Mouse (Mus musculus): Measurements from ENCODE around the gene Rnf146. TPM values are rescaled to one million over a fixed set of nuclear protein-coding genes. Genes with fewer than 3 reads are reported as not detected.

Gene Rnf146
- polyA plus RNA-seq, 1 experiment: 30.0 TPM

GRCm38 (mm10) chr10:29313064-29313638 is 49.1 kb downstream of the Rnf146 start, which contains the start of gene Echdc1:
TSS of gene Echdc1 (plus strand) at chr10:29313166.
- Histone ChIP-seq H3K4me1 (ENCODE audit: control insufficient read depth, insufficient read depth, low read length) (no peaks in the 10 kb centered on the region), H3K4me3 (replicated peaks; ENCODE audit: control insufficient read depth, low read depth, low read length) (peak within 1 kb of the TSS; percentile 90), H3K27ac (ENCODE audit: control insufficient read depth, insufficient read depth, low read depth, low read length, poor library complexity) (peak within 1 kb of the TSS; percentile 80)
- TF ChIP-seq POLR2A (IDR thresholded peaks at IDR 0.05; ENCODE audit: borderline replicate concordance, control insufficient read depth, low read depth, low read length) (peak; percentile 51; the same call in 1 of the 2 replicates), CTCF (IDR thresholded peaks at IDR 0.05; ENCODE audit: control insufficient read depth, insufficient read depth, low read length) (peak; percentile 93)
- WGBS: under 1% methylated on average over 44 of the region's 49 CpGs

DNA sequence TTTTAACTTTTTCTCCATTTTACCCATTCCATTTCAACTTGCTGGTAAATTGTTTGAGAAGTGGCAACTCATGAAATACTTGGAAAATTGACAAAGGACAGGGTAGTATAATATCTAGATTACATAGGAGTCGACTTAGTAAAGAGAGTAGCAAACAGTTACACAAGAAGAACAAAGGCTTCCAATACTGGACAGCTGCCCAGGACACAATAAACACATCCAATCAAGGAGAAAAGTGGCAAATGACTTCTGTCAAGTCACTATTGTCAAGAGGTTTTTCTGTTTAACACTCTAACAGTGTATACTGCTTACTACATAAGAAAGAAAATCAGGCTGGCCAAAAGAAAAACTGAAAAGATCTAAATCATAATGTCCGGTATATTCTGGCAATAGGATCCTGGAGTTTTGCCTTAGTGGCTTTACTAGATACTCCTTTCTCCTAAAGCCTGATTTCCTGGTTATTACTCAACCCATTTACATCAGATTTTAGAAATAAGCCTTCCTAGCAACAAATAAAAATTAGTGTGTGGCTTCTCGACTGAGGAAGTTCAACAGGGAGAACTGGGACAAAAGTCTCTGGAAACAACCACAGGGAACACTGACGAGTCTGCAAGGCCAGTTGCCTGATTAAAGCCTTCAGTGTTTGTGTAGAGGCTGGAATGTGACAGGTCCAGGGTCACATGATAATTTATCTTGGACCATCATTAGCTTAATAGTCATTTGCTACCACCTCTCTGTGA is 50.6 kb downstream of the Rnf146 start:
- Histone ChIP-seq H3K27ac (ENCODE audit: control insufficient read depth, insufficient read depth, low read depth, low read length, poor library complexity) (no peak overlapping the region), H3K4me3 (replicated peaks; ENCODE audit: control insufficient read depth, low read depth, low read length) (no peak overlapping the region), H3K4me1 (ENCODE audit: control insufficient read depth, insufficient read depth, low read length) (no peaks in the 10 kb centered on the region)
- WGBS: 77% methylated on average over 4 of the region's 4 CpGs
- TF ChIP-seq POLR2A (IDR thresholded peaks at IDR 0.05; ENCODE audit: borderline replicate concordance, control insufficient read depth, low read depth, low read length) (no peak), CTCF (IDR thresholded peaks at IDR 0.05; ENCODE audit: control insufficient read depth, insufficient read depth, low read length) (no peak)

DNA sequence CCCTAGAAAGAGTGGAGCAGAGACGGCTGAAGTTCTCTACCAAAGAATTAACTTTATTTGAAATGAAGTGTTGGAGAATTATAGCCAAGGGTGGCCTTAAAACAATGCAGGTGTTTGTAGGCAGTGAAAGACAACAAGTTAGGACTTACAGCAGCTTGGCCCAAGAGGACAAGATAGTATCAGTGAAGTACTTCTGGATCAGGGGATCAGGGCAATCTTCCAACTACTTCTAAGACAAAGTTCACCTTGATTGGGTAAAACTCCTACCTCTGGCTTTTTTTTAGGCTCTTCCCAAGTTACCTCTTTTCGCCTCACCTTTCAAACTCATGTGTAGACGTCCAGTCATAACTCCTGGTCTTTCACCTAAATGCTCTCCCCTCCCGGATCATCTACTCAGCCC is 60.0 kb downstream of the Rnf146 start:
- no peak for TF ChIP-seq CTCF (IDR thresholded peaks at IDR 0.05; ENCODE audit: control insufficient read depth, insufficient read depth, low read length)
- TF ChIP-seq POLR2A (IDR thresholded peaks at IDR 0.05; ENCODE audit: borderline replicate concordance, control insufficient read depth, low read depth, low read length): no peak
- Histone ChIP-seq H3K4me1 (ENCODE audit: control insufficient read depth, insufficient read depth, low read length) (no peaks in the 10 kb centered on the region), H3K27ac (ENCODE audit: control insufficient read depth, insufficient read depth, low read depth, low read length, poor library complexity) (no peak overlapping the region), H3K4me3 (replicated peaks; ENCODE audit: control insufficient read depth, low read depth, low read length) (no peak overlapping the region)
- 83% methylated on average over 4 of the region's 4 CpGs for WGBS

Other genes with a start within 250 kb of the Rnf146 start
- not detected in 2 replicates for gene Soga3, start 218.6 kb downstream of the Rnf146 start, polyA plus RNA-seq (2011; ENCODE audit: insufficient read depth, insufficient read length, low replicate concordance, missing spikeins)
- 3.6 and 4.6 TPM in 2 replicates for gene Gm49353, start 163.5 kb downstream of the Rnf146 start, polyA plus RNA-seq (2011; ENCODE audit: insufficient read depth, insufficient read length, low replicate concordance, missing spikeins)
- gene 9330159F19Rik, start 150.8 kb downstream of the Rnf146 start, polyA plus RNA-seq (2011; ENCODE audit: insufficient read depth, insufficient read length, low replicate concordance, missing spikeins): 0.63 and 0.67 TPM in 2 replicates
- gene Echdc1, start 49.3 kb downstream of the Rnf146 start, polyA plus RNA-seq (2011; ENCODE audit: insufficient read depth, insufficient read length, low replicate concordance, missing spikeins): 2.5 and 5.8 TPM in 2 replicates
- 1.3 and 1.5 TPM in 2 replicates for gene Rspo3, start 173.4 kb upstream of the Rnf146 start, polyA plus RNA-seq (2011; ENCODE audit: insufficient read depth, insufficient read length, low replicate concordance, missing spikeins)